ENCODE assay signal across 15 mouse cellular contexts in the genomic region with DNA sequence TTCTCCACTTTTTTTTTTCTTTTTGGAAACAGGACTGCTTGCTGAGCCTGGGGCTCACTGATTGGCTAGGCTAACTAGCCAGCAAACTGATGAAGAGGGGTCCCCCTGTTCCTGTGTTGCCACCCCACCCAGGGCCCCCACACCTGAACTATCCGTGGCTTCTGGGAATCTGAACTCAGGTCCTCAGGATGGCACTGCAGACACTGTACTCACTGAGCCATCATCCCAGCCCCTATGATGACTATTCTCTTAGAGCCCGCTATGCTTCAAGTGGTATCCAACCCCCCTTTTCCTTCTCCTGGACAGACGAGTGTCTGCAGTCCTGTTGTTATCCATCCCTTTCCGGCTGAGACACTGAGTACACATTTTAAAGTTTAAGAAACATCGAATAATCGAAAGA.
DNase-seq lines count a peak whose midpoint lies in the region; ATAC-seq and TF ChIP-seq lines count a peak whose summit lies in the region.
"Had no signal": no experiment of that assay in that cellular context is flagged by ENCODE, and none has a peak within 500 bp of the region (broad histone marks: within the 10 kb centered on the region; RNA-seq: fewer than 3 reads in every experiment).

No protein-coding gene starts in this region.

- H3K4me1 ChIP-seq in hindbrain, embryonic 10.5 days (replicated peaks): peaks cover 70% of the 10 kb centered on the region
- H3K4me1 ChIP-seq in hindbrain, postnatal 0 days (ENCODE audit: insufficient read depth, low read length): peaks cover 7% of the 10 kb centered on the region; the same call in 1 of the 2 replicates
- H3K4me1 ChIP-seq in embryonic fibroblast, embryonic 13.5 days (ENCODE audit: control insufficient read depth, insufficient read depth, low read length): peaks cover 22% of the 10 kb centered on the region
- H3K4me1 ChIP-seq in limb, embryonic 14.5 days (ENCODE audit: control insufficient read depth, insufficient read depth, low read length): peaks cover 46% of the 10 kb centered on the region

- TF ChIP-seq POLR2A in embryonic fibroblast, embryonic 13.5 days (IDR thresholded peaks at IDR 0.05; ENCODE audit: low read depth, low read length): no peak
- TF ChIP-seq POLR2A in limb, embryonic 14.5 days (IDR thresholded peaks at IDR 0.05; ENCODE audit: borderline replicate concordance, extremely low read depth, insufficient read depth, insufficient read length): no peak

- H3K27me3 ChIP-seq in hindbrain, embryonic 10.5 days (ENCODE audit: insufficient read depth, poor library complexity, severe bottlenecking): peaks cover 44% of the 10 kb centered on the region
- H3K27me3 ChIP-seq in hindbrain, postnatal 0 days (ENCODE audit: insufficient read depth, low read length): no peaks in the 10 kb centered on the region; the same call in none of the 2 replicates
- H3K27me3 ChIP-seq in limb, embryonic 14.5 days (ENCODE audit: control insufficient read depth, insufficient read depth, low read length): no peaks in the 10 kb centered on the region
- H3K27me3 ChIP-seq: Patski had no signal

- WGBS in hindbrain, embryonic 10.5 days: 71% methylated on average over 6 of the region's 6 CpGs
- WGBS in hindbrain, postnatal 0 days: 70% methylated on average over 6 of the region's 6 CpGs
- 41% methylated on average over 6 of the region's 6 CpGs for WGBS in limb, embryonic 14.5 days

- peak; percentile 29 for DNase-seq in adrenal gland, adult 2 months
- no peak for DNase-seq in adrenal gland, postnatal 14 days
- DNase-seq in hindbrain, embryonic 10.5 days (ENCODE audit: low spot score): no peak
- no peak for DNase-seq in hindbrain, postnatal 0 days (ENCODE audit: low spot score)
- DNase-seq in limb, embryonic 14.5 days (ENCODE audit: low spot score): no peak
- no peak for DNase-seq in layer of hippocampus, postnatal 36 days
- DNase-seq: cerebellum, adult 11-12 months; layer of hippocampus, adult 9-11 months; liver, postnatal 0 days; thymus, adult 18-20 months had no signal

- no peak overlapping the region for H3K9ac ChIP-seq in hindbrain, postnatal 0 days (replicated peaks; ENCODE audit: low read length)
- H3K9ac ChIP-seq in limb, embryonic 14.5 days (ENCODE audit: low read depth, low read length, severe bottlenecking): no peak overlapping the region
- H3K9ac ChIP-seq: liver, postnatal 0 days; neural tube, embryonic 13.5 days had no signal

- no peaks in the 10 kb centered on the region for H3K36me3 ChIP-seq in hindbrain, embryonic 10.5 days
- no peaks in the 10 kb centered on the region for H3K36me3 ChIP-seq in hindbrain, postnatal 0 days (ENCODE audit: insufficient read depth, low read length)
- H3K36me3 ChIP-seq in limb, embryonic 14.5 days (ENCODE audit: control insufficient read depth, insufficient read depth, low read length): no peaks in the 10 kb centered on the region
- H3K36me3 ChIP-seq: neural tube, embryonic 13.5 days had no signal

- H3K4me3 ChIP-seq in hindbrain, embryonic 10.5 days: no peak overlapping the region
- no peak overlapping the region for H3K4me3 ChIP-seq in hindbrain, postnatal 0 days (ENCODE audit: low read length)
- H3K4me3 ChIP-seq in embryonic fibroblast, embryonic 13.5 days (ENCODE audit: insufficient read depth, low read length): no peak overlapping the region
- H3K4me3 ChIP-seq in limb, embryonic 14.5 days (replicated peaks; ENCODE audit: low read length): no peak overlapping the region
- H3K4me3 ChIP-seq: neural tube, embryonic 13.5 days had no signal

- no peaks in the 10 kb centered on the region for H3K9me3 ChIP-seq in hindbrain, embryonic 10.5 days
- H3K9me3 ChIP-seq in hindbrain, postnatal 0 days (ENCODE audit: low read length): no peaks in the 10 kb centered on the region
- no peaks in the 10 kb centered on the region for H3K9me3 ChIP-seq in limb, embryonic 14.5 days (ENCODE audit: control insufficient read depth, low read length)
- H3K9me3 ChIP-seq: neural tube, embryonic 13.5 days had no signal

- no peak for TF ChIP-seq CTCF in hindbrain, postnatal 0 days (IDR thresholded peaks at IDR 0.05; ENCODE audit: low read depth)
- TF ChIP-seq CTCF in embryonic fibroblast, embryonic 13.5 days (IDR thresholded peaks at IDR 0.05; ENCODE audit: borderline replicate concordance, insufficient read depth, low read length): no peak

- H3K4me2 ChIP-seq in hindbrain, postnatal 0 days (ENCODE audit: low read depth, low read length): no peak overlapping the region
- 0 out of 2 replicates have a peak overlapping the region, but pooled peaks have one; percentile 1 for H3K4me2 ChIP-seq in limb, embryonic 14.5 days (replicated peaks; ENCODE audit: low read depth, low read length, severe bottlenecking)
- H3K4me2 ChIP-seq: neural tube, embryonic 13.5 days had no signal

- no peak for ATAC-seq in hindbrain, postnatal 0 days
- ATAC-seq in limb, embryonic 14.5 days (ENCODE audit: low FRiP score, low read depth): no peak
- ATAC-seq in erythroblast, adult 5-6 weeks (replicated peaks; ENCODE audit: low FRiP score, poor library complexity, severe bottlenecking): no peak
- ATAC-seq: liver, postnatal 0 days; midbrain, embryonic 16.5 days had no signal

- peak overlapping the region; percentile 57; the same call in 1 of the 2 replicates for H3K27ac ChIP-seq in hindbrain, embryonic 10.5 days
- H3K27ac ChIP-seq in hindbrain, postnatal 0 days: no peak overlapping the region
- peak overlapping the region; percentile 63 for H3K27ac ChIP-seq in embryonic fibroblast, embryonic 13.5 days (ENCODE audit: insufficient read depth, low read length)
- H3K27ac ChIP-seq in limb, embryonic 14.5 days (replicated peaks; ENCODE audit: low read depth, low read length): peak overlapping the region; percentile 74
- H3K27ac ChIP-seq: neural tube, embryonic 13.5 days had no signal
